Mouse (Mus musculus) kidney, postnatal 0 days (tissue): Measurements from ENCODE around the gene Catsperz. TPM values are rescaled to one million over a fixed set of nuclear protein-coding genes. Genes with fewer than 3 reads are reported as not detected.

Experiments
- ATAC-seq: fragments of 200-750 bp; cut with Nextera tagmentation; replicated peaks from 2 replicates; pipeline ENCODE4 v1.8.0; 2017; ENCODE audit warnings: low read depth, moderate number of reproducible peaks, moderate TSS enrichment, moderate library complexity; ENCODE audit not compliant: low FRiP score
- DNase-seq: peaks from one replicate; pipeline ENCODE4 v3.0.0-alpha.2; 2016; ENCODE audit warnings: low spot score
- H3K27ac ChIP-seq: fragments of 300-500 bp; sonication (generic); 2 replicates; pipeline ENCODE4 v1.5.1; 2014; ENCODE audit warnings: mild to moderate bottlenecking
- H3K27me3 ChIP-seq: fragments of 300-500 bp; sonication (generic); 2 replicates; pipeline ENCODE4 v1.6.1; 2014; ENCODE audit warnings: low read length, mixed read lengths; ENCODE audit not compliant: insufficient read depth
- H3K36me3 ChIP-seq: fragments of 300-500 bp; sonication (generic); 2 replicates; pipeline ENCODE4 v1.6.1; 2014; ENCODE audit warnings: low read length, mixed read lengths; ENCODE audit not compliant: insufficient read depth
- H3K4me1 ChIP-seq: fragments of 300-500 bp; sonication (generic); replicated peaks from 2 replicates; pipeline ENCODE4 v1.6.1; 2014; ENCODE audit warnings: antibody characterized with exemption, low read length, mixed read lengths; ENCODE audit not compliant: insufficient read depth
- H3K4me2 ChIP-seq: fragments of 300-500 bp; sonication (generic); 2 replicates; pipeline ENCODE4 v1.6.1; 2014; ENCODE audit warnings: mild to moderate bottlenecking, low read length, moderate library complexity, mixed read lengths
- H3K4me3 ChIP-seq: fragments of 300-500 bp; sonication (generic); replicated peaks from 2 replicates; pipeline ENCODE4 v1.5.1; 2014; ENCODE audit warnings: low read depth, low read length
- H3K9ac ChIP-seq: fragments of 300-500 bp; sonication (generic); 2 replicates; pipeline ENCODE4 v1.6.1; 2014; ENCODE audit warnings: low read depth, low read length
- H3K9me3 ChIP-seq: fragments of 300-500 bp; sonication (generic); replicated peaks from 2 replicates; pipeline ENCODE4 v1.6.1; 2016; ENCODE audit warnings: low read length, inconsistent platforms, mixed read lengths
- CTCF ChIP-seq: IDR thresholded peaks from 2 replicates; pipeline ENCODE4 v1.5.1; 2016; ENCODE audit warnings: antibody characterized with exemption, low read depth, mild to moderate bottlenecking, moderate library complexity
- WGBS: fragments of 180-500 bp; shearing (Covaris S2); extraction: QIAGEN DNeasy Blood & Tissue Kit; methylation state at CpG from one replicate; pipeline ENCODE4 v1.1.7; 2014; 5-methylcytosine and 5-hydroxymethylcytosine counted together
- polyA plus RNA-seq: library from polyadenylated mRNA; unstranded; fragments of >200 nt; fragmentation: Nextera tagmentation; extraction: Ambion mirVana; gene quantifications from 2 replicates; pipeline ENCODE4 v1.2.1, GENCODE M21; 2015

The Catsperz gene
- polyA plus RNA-seq, 1 experiment from 2014 or later, result 4.0 TPM

GRCm38 (mm10) chr19:6920741-6921636 lies 4.2 kb downstream of the Catsperz start:
- H3K4me2 ChIP-seq, result peak overlapping the region; percentile 97
- peak; percentile 0; the same call in 1 of the 2 replicates for ATAC-seq
- H3K27ac ChIP-seq, result peak overlapping the region; percentile 92
- DNase-seq, result no peak
- H3K9me3 ChIP-seq, result no peaks in the 10 kb centered on the region
- H3K4me3 ChIP-seq, result peak overlapping the region; percentile 77
- H3K4me1 ChIP-seq, result peaks cover 9% of the 10 kb centered on the region
- TF ChIP-seq CTCF, result peak; percentile 34; the same call in 1 of the 2 replicates
- peak overlapping the region; percentile 85 for H3K9ac ChIP-seq
- H3K27me3 ChIP-seq, result peaks cover 12% of the 10 kb centered on the region
- 1% methylated on average over 44 of the region's 48 CpGs for WGBS
- no peaks in the 10 kb centered on the region for H3K36me3 ChIP-seq

GRCm38 (mm10) chr19:6919876-6920740 lies 5.1 kb downstream of the Catsperz start:
- no peaks in the 10 kb centered on the region for H3K9me3 ChIP-seq
- peaks cover 3% of the 10 kb centered on the region; the same call in 1 of the 2 replicates for H3K27me3 ChIP-seq
- H3K27ac ChIP-seq, result peak overlapping the region; percentile 92
- peak overlapping the region; percentile 77 for H3K4me3 ChIP-seq
- 27% methylated on average over 8 of the region's 8 CpGs for WGBS
- ATAC-seq, result peak; percentile 31
- no peak for TF ChIP-seq CTCF
- H3K9ac ChIP-seq, result peak overlapping the region; percentile 85
- H3K36me3 ChIP-seq, result no peaks in the 10 kb centered on the region
- peak; percentile 65 for DNase-seq
- peaks cover 9% of the 10 kb centered on the region for H3K4me1 ChIP-seq
- H3K4me2 ChIP-seq, result peak overlapping the region; percentile 97

GRCm38 (mm10) chr19:6919431-6919830 lies 5.7 kb downstream of the Catsperz start:
- Histone ChIP-seq H3K9me3 (no peaks in the 10 kb centered on the region), H3K4me3 (no peak overlapping the region), H3K27me3 (no peaks in the 10 kb centered on the region; the same call in 1 of the 2 replicates), H3K27ac (peak overlapping the region; percentile 92), H3K9ac (no peak overlapping the region), H3K36me3 (no peaks in the 10 kb centered on the region), H3K4me2 (no peak overlapping the region), H3K4me1 (peaks cover 9% of the 10 kb centered on the region)
- no peak for TF ChIP-seq CTCF
- ATAC-seq (no peak), DNase-seq (no peak)

GRCm38 (mm10) chr19:6918321-6918720 lies 6.9 kb downstream of the Catsperz start:
- ATAC-seq, result no peak
- Histone ChIP-seq H3K4me2 (no peak overlapping the region), H3K9ac (no peak overlapping the region), H3K9me3 (no peaks in the 10 kb centered on the region), H3K4me3 (no peak overlapping the region), H3K36me3 (peaks cover 3% of the 10 kb centered on the region; the same call in 1 of the 2 replicates), H3K27me3 (no peaks in the 10 kb centered on the region), H3K4me1 (peaks cover 9% of the 10 kb centered on the region), H3K27ac (no peak overlapping the region)
- no peak for TF ChIP-seq CTCF
- no peak for DNase-seq
- WGBS, result 93% methylated on average over 4 of the region's 4 CpGs

- ATAC-seq, result no peak
- no peak for DNase-seq
- TF ChIP-seq CTCF, result no peak
- no peak overlapping the region for H3K27ac ChIP-seq
- H3K36me3 ChIP-seq, result peaks cover 21% of the 10 kb centered on the region
- H3K9ac ChIP-seq, result no peak overlapping the region
- H3K4me2 ChIP-seq, result no peak overlapping the region
- H3K9me3 ChIP-seq, result no peaks in the 10 kb centered on the region
- peaks cover 3% of the 10 kb centered on the region; the same call in 1 of the 2 replicates for H3K4me1 ChIP-seq
- 57% methylated on average over 4 of the region's 4 CpGs for WGBS
- H3K4me3 ChIP-seq, result no peak overlapping the region
- no peaks in the 10 kb centered on the region for H3K27me3 ChIP-seq
Observed at GRCm38 (mm10) chr19:6916496-6916895, 8.7 kb downstream of the Catsperz start.

GRCm38 (mm10) chr19:6915276-6915675 lies 9.9 kb downstream of the Catsperz start:
- no peak overlapping the region for H3K4me3 ChIP-seq
- WGBS, result 82% methylated on average over 4 of the region's 4 CpGs
- H3K9me3 ChIP-seq, result no peaks in the 10 kb centered on the region

More at GRCm38 (mm10) chr19:6915276-6915675, 9.9 kb downstream of the Catsperz start:
- Histone ChIP-seq H3K36me3 (peaks cover 24% of the 10 kb centered on the region), H3K27ac (no peak overlapping the region), H3K9ac (no peak overlapping the region), H3K4me2 (no peak overlapping the region), H3K4me1 (peaks cover 6% of the 10 kb centered on the region; the same call in 1 of the 2 replicates), H3K27me3 (no peaks in the 10 kb centered on the region)
- no peak for TF ChIP-seq CTCF
- ATAC-seq (no peak), DNase-seq (no peak)
